Mouse (Mus musculus): ENCODE results near the gene Pum1.
"Not testable (repeated sequence)": the region's sequence is repeated elsewhere in the genome, so short reads cannot be mapped to it uniquely, and the experiment has no call there.

The Pum1 gene

GRCm38 (mm10) chr4:130662979-130663725 is at the start of gene Pum1:
Gene Pum1 (plus strand): TSS chr4:130663321.
- DNase-seq (ENCODE audit: low spot score) = peak; percentile 92

- no peak for DNase-seq (ENCODE audit: low spot score)
These were observed 33.7 kb upstream of the Pum1 start for GRCm38 (mm10) chr4:130629391-130629790.

- no peak for DNase-seq (ENCODE audit: low spot score)
These were observed 32.8 kb upstream of the Pum1 start for GRCm38 (mm10) chr4:130630232-130630847.

- not testable (repeated sequence) for DNase-seq (ENCODE audit: low spot score)
These were observed 28.0 kb upstream of the Pum1 start for GRCm38 (mm10) chr4:130635076-130635475.

- DNase-seq (ENCODE audit: low spot score) = no peak
These were observed 26.4 kb upstream of the Pum1 start for GRCm38 (mm10) chr4:130636761-130637160.

GRCm38 (mm10) chr4:130637488-130638422 is 25.4 kb upstream of the Pum1 start:
- DNase-seq (ENCODE audit: low spot score) = no peak

- DNase-seq (ENCODE audit: low spot score) = peak; percentile 54
These were observed 22.9 kb upstream of the Pum1 start for GRCm38 (mm10) chr4:130640031-130640717.

- DNase-seq (ENCODE audit: low spot score) = no peak
These were observed 20.7 kb upstream of the Pum1 start for GRCm38 (mm10) chr4:130642468-130642867.

GRCm38 (mm10) chr4:130645426-130645825 is 17.7 kb upstream of the Pum1 start:
- no peak for DNase-seq (ENCODE audit: low spot score)

- no peak for DNase-seq (ENCODE audit: low spot score)
These were observed 11.8 kb upstream of the Pum1 start for GRCm38 (mm10) chr4:130651286-130651685.

GRCm38 (mm10) chr4:130652546-130652945 is 10.6 kb upstream of the Pum1 start:
- DNase-seq (ENCODE audit: low spot score) = no peak

- DNase-seq (ENCODE audit: low spot score) = no peak
These were observed 5.1 kb upstream of the Pum1 start for GRCm38 (mm10) chr4:130657820-130658565.

GRCm38 (mm10) chr4:130659470-130659869 is 3.7 kb upstream of the Pum1 start:
- no peak for DNase-seq (ENCODE audit: low spot score)

- DNase-seq (ENCODE audit: low spot score) = peak; percentile 59
These were observed 3.0 kb upstream of the Pum1 start for GRCm38 (mm10) chr4:130660106-130660505.

- no peak for DNase-seq (ENCODE audit: low spot score)
These were observed 2.0 kb upstream of the Pum1 start for GRCm38 (mm10) chr4:130661151-130661550.

- DNase-seq (ENCODE audit: low spot score) = not testable (repeated sequence)
These were observed 816 bp upstream of the Pum1 start for GRCm38 (mm10) chr4:130662305-130662704.

- DNase-seq (ENCODE audit: low spot score) = peak; percentile 77
These were observed 785 bp downstream of the Pum1 start for GRCm38 (mm10) chr4:130663810-130664401.

GRCm38 (mm10) chr4:130664414-130665029 is 1.4 kb downstream of the Pum1 start:
- DNase-seq (ENCODE audit: low spot score) = no peak

GRCm38 (mm10) chr4:130665176-130665575 is 2.1 kb downstream of the Pum1 start:
- DNase-seq (ENCODE audit: low spot score) = no peak

GRCm38 (mm10) chr4:130667686-130668085 is 4.6 kb downstream of the Pum1 start:
- no peak for DNase-seq (ENCODE audit: low spot score)
